Mouse (Mus musculus) CD4-positive, CD25-positive, alpha-beta regulatory T cell, adult 4 months (primary cell): ENCODE results near the gene Shank2. TPM values are rescaled to one million over a fixed set of nuclear protein-coding genes. Genes with fewer than 3 reads are reported as not detected.

Experiments used
- polyA plus RNA-seq, 2 experiments: library from polyadenylated mRNA; unstranded; fragments of 100-300 nt; shearing (Covaris generic); gene quantifications; one replicate each; pipeline ENCODE4 v1.2.1; 2017

Gene Shank2
- polyA plus RNA-seq, 2 experiments from 2014 or later, result 0.05 TPM; not detected in 1

Other genes with a start within 250 kb of the Shank2 start
- gene Osbpl5, start 244.9 kb upstream of the Shank2 start, polyA plus RNA-seq, result 10 to 100 TPM; 17.2 to 31.0 TPM
- not detected for gene Mrgprg, start 234.9 kb upstream of the Shank2 start, polyA plus RNA-seq
- 10 to 100 TPM in 1 of 2 experiments, 1 to 10 TPM in 1; 5.7 to 11.7 TPM for gene Mrgpre, start 217.4 kb upstream of the Shank2 start, polyA plus RNA-seq
- 10 to 100 TPM; 20.7 to 28.5 TPM for gene Nadsyn1, start 179.1 kb upstream of the Shank2 start, polyA plus RNA-seq
- 10 to 100 TPM; 47.4 to 52.1 TPM for gene Dhcr7, start 178.8 kb upstream of the Shank2 start, polyA plus RNA-seq
- not detected for gene Gm498, start 135.1 kb upstream of the Shank2 start, polyA plus RNA-seq